Mouse (Mus musculus): ENCODE results near the gene Lrcol1.

Lrcol1 gene

DNA sequence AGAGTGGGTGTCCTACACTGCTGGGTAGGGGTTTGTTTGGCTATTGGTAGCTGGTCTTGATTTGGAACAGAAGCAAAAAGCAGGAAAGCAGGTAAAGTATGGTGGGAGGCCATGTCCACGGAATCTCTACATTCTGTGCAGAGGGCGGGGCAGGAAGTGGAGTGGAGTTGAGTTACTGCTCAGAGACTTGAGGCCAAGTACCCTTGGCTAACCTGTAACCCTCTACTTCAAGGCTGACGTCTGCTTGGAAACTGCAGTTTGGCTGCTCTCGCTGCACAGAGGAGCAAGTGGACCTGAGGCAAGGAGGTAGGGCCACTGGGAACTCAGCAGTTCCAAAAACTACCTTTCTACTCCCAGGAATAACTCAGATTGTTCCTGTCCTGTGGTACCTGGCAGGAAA is at the start of gene Lrcol1:
Gene Lrcol1 (plus strand): TSS at position 207 of the 400 bp plus-strand sequence.
- DNase-seq (ENCODE audit: low read depth, low spot score) = no peak

GRCm38 (mm10) chr5:110296637-110297036 is 47.9 kb upstream of the Lrcol1 start:
- no peak for DNase-seq (ENCODE audit: low read depth, low spot score)

GRCm38 (mm10) chr5:110300591-110300990 is 43.9 kb upstream of the Lrcol1 start:
- DNase-seq (ENCODE audit: low read depth, low spot score) = no peak

- DNase-seq (ENCODE audit: low read depth, low spot score) = no peak
Observed at GRCm38 (mm10) chr5:110308861-110309260, 35.7 kb upstream of the Lrcol1 start.

GRCm38 (mm10) chr5:110313127-110313526 is 31.4 kb upstream of the Lrcol1 start:
- DNase-seq (ENCODE audit: low read depth, low spot score) = no peak

GRCm38 (mm10) chr5:110330508-110330907 is 14.0 kb upstream of the Lrcol1 start:
- DNase-seq (ENCODE audit: low read depth, low spot score) = no peak

DNA sequence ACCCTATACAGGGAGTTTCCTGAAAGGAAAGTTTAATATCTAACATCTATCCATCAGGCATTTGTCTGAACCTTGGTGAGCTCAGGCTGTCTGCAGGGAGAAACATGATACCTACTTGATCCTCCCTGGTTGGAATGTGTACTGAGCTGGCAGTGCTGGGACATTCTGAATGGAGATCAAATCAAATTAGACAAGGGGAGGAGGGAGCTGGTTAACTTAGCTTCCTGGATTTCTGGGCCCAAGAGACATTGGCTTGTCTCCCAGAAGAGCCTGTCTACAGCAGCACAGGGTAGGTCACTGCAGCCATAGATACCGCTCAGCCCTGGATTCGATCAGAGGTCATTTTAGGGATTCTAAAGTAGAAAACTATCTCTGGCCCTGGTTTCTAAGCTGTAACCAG is 5.7 kb upstream of the Lrcol1 start:
- DNase-seq (ENCODE audit: low read depth, low spot score) = peak; percentile 90

GRCm38 (mm10) chr5:110342648-110343284 is 1.8 kb upstream of the Lrcol1 start, which contains the start of gene P2rx2:
Gene P2rx2, minus strand, starts transcription at chr5:110343212.
- DNase-seq (ENCODE audit: low read depth, low spot score) = no peak

- DNase-seq (ENCODE audit: low read depth, low spot score) = no peak
Observed at GRCm38 (mm10) chr5:110345553-110345952, 1.0 kb downstream of the Lrcol1 start.

- no peak for DNase-seq (ENCODE audit: low read depth, low spot score)
Observed at GRCm38 (mm10) chr5:110347006-110347405, 2.5 kb downstream of the Lrcol1 start.

- peak; percentile 68 for DNase-seq (ENCODE audit: low read depth, low spot score)
Observed at GRCm38 (mm10) chr5:110354716-110355115, 10.2 kb downstream of the Lrcol1 start.

DNA sequence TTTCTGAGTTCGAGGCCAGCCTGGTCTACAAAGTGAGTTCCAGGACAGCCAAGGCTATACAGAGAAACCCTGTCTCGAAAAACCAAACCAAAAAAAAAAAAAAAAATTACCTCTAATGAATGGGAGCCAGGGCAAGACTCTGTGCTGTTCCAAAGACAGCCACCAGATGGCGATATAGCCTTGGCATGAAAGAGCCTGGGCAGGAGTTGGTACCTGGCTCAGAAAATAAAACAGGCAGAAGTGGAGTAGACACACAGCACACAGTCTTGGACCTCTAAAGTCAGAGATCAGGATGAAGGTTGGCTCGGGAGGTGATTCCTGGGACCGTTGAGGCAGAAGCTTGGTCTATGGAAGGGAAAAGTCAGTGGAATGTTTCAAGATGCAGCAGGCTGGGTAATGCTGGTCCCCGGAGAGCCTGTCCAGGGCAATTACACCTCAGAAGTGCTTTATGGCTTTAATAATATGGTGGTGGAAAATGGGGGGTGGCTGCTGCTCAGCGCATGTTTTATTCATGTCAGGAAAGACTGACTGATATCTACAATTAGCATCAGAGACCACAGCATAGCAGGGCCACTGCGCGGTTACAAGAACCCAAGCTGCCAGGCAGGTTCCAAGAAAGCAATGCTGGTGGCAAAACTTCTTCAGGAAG is 13.1 kb downstream of the Lrcol1 start:
- DNase-seq (ENCODE audit: low read depth, low spot score) = peak; percentile 93

DNA sequence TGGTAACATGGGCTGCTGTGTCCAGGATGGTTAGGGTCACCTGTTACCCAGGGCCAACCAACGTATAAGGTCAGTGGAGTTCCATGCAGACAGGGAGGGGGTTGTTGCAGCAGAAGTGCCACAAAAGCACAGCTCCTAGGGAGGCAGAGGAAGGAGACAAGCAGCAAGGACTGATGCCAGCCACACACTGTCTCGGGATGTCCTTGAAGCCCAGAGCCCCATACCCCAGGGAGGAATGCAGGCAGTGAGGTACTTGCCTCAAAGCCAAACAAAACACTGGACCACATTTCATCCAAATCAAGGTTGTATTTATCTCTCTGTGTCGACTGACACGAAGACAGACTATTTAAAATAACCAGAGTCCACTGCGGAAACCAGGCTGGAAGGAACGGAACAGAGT is 16.9 kb downstream of the Lrcol1 start:
- DNase-seq (ENCODE audit: low read depth, low spot score) = no peak

DNA sequence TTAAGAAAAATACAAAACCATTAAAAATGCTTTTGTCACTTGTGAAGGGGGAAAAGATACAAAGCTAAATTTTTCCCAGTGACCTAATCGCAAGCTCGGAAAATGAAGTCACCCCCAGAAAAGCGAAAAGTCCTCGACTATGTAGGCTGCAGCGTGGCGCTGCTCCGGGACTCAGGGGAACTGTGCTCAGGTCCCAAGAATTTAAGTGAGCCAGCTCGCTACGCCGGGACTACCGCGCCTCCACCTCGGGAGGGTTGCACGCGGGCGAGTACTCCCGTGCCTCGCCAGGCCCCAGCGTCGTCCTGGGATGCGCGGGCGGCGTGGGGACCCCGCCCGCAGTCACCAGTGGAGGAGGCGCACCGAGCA is 18.3 kb downstream of the Lrcol1 start:
- DNase-seq (ENCODE audit: low read depth, low spot score) = no peak

DNA sequence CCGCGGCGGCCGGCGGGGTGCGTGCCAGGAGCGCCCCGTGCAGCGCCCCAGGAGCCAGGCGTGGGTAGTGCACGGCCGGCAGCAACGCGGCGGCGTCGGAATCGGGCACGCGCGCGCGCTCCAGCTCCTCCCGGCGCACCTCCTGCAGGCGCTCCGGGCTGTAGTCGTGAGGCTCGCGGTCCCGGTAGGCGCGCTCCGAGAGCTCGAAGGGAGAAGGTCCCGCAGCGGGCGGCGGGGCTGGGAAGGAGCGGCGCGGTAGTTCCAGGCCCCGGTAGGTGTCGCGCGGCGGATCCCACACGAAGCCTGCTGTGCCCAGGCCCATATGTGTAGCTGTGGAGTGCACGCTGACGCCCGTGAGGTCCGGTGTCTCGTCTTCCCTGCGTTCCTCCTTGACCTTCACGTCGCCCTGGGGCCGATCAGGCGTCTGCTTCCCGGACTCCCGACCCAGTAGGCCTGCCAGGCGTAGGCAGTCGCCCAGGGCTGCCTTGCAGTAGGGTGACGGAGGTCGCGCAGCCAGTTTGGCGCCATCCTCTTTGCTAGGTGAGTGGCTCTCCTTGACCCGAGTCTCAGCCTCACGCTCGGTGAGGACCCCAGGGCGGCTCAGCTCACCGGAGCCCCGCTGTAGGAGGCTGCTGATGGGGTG is 18.8 kb downstream of the Lrcol1 start:
- no peak for DNase-seq (ENCODE audit: low read depth, low spot score)

- DNase-seq (ENCODE audit: low read depth, low spot score) = no peak
Observed at GRCm38 (mm10) chr5:110363822-110364545, 19.5 kb downstream of the Lrcol1 start.

DNA sequence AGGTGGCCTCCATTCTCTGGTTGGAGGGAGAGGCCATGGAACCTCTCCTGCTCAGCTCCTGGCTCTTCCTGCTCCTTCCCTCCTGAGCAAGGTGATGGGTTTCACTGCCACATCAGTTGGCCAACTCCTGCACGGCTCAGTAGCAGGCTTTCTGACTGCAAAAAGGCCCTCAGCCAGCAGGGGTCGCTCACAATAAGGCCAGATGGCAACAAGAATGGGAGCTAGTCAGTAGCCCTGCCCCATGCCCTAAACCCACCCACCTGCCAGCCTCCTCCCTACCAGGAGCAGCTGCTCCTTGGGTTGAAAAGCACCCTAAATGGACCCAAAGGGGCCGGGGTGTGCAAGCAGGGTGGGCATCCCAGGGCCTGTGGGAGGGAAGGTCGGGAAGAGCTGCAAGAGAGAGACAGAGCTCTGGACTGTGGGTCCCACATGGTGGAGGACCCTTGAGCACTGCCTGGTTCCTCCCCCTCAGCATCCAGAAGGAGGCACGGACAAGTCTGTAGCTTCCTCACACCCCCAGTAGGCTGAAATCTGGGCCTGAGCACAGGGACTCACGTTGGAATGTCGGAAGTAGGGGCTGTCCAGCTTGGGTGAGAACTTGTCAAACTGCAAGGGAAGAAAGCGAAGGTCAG is 32.4 kb downstream of the Lrcol1 start:
- peak; percentile 55 for DNase-seq (ENCODE audit: low read depth, low spot score)

- DNase-seq (ENCODE audit: low read depth, low spot score) = no peak
Observed at GRCm38 (mm10) chr5:110378181-110378583, 33.7 kb downstream of the Lrcol1 start.

DNA sequence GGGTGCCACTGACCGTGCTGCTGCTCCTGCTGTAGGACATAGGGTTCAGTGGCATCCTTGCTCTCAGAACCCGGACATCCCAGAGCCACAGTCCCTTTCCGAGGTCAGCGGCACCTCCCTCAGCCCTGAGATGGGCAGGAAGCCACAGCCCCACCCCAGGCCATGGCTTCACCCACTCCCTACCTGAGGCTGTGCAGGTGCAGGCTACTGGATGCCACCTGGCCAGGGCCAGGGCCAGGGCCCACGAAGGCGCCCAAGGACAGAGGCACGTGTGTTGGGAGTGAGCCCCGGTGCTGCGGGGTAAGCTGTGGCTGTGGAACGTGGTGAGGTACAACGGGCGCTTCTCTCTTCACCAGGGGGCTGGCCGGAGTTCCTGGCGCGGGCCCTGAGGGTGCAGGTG is 34.6 kb downstream of the Lrcol1 start:
- no peak for DNase-seq (ENCODE audit: low read depth, low spot score)

DNA sequence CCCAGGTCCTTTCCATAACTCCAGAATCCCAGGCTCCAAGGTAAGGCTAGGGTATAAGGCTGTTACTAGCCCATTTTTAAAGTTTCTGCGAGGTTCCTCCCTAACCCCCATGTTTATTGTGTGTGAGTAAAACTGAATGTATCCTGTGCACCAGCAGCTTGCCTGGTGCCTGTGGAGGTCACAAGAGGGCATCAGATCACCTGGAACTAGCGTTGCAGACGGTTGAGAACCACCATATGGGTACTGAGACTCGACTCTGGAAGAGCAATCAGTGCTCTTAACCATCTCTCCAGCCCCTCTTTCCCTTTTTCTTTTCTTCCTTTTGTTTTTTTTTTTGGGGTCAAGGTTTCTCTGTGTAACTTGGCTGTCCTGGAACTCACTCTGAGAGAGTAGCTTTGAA is 35.3 kb downstream of the Lrcol1 start:
- DNase-seq (ENCODE audit: low read depth, low spot score) = no peak

DNA sequence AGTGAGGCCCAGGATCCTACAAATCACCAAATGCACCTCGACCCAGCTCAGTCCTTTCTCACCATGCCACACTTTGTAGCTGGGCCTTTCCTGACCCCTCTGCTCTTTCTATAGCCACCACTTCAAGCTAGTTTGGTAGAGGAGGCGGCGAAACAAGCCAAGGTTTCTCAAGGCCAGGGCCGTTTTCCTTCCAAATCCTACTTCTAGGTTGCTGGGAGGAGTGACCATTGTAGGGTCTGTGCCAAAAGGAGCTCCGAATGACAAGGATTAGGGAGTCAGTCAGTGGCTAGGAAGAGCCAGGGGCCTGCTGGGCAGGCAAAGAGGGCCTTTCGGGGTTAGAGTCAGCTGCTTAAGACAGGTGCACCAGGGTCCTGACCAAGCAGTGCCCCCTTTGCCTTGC is 40.0 kb downstream of the Lrcol1 start:
- no peak for DNase-seq (ENCODE audit: low read depth, low spot score)

GRCm38 (mm10) chr5:110385263-110385662 is 40.7 kb downstream of the Lrcol1 start:
- no peak for DNase-seq (ENCODE audit: low read depth, low spot score)
